Mouse (Mus musculus) lung, postnatal 25 days (tissue): ENCODE measurements around the gene Npsr1.

Source experiments
- DNase-seq: peaks from one replicate; pipeline ENCODE4 v3.0.0; 2022; ENCODE audit warnings: low spot score

Npsr1 gene

DNA sequence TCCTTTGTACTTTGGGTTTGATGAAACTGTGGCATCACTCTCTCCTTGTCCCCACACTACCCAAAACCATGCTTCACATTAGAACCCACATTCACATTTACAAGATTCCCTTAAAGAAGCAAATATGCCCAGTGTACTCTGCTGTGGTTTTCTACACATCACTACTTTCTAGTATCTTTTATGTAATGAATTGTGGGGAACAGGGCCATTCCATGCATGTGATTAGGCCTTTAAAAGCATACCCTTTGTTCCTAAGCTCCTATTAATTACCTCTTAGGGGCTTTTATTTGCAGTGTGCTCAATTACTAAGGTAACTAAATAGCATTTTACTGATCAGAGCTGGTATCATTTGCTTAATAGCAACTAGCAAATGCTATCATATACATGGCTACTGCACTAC, 149.8 kb downstream of the Npsr1 start:
- no peak for DNase-seq

DNA sequence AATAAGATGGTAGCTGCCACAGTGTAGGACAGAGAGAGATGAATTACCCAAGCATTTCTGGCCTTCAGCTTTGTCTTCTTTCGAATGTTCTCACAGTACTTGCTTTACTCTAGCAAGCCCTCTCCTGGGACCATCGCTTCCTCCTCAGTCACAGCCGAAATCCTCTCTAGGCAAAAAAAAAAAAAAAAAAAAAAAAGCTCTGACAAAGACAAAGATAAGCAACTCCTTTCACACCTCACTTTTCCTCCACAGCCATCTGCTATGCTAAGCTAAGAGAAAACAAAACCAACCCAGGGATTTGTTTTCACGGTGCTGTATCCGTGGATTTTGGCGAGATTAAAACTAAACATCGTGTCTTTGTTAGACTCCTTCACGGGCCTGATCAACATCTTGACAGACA, 156.4 kb downstream of the Npsr1 start:
- DNase-seq, result no peak

DNA sequence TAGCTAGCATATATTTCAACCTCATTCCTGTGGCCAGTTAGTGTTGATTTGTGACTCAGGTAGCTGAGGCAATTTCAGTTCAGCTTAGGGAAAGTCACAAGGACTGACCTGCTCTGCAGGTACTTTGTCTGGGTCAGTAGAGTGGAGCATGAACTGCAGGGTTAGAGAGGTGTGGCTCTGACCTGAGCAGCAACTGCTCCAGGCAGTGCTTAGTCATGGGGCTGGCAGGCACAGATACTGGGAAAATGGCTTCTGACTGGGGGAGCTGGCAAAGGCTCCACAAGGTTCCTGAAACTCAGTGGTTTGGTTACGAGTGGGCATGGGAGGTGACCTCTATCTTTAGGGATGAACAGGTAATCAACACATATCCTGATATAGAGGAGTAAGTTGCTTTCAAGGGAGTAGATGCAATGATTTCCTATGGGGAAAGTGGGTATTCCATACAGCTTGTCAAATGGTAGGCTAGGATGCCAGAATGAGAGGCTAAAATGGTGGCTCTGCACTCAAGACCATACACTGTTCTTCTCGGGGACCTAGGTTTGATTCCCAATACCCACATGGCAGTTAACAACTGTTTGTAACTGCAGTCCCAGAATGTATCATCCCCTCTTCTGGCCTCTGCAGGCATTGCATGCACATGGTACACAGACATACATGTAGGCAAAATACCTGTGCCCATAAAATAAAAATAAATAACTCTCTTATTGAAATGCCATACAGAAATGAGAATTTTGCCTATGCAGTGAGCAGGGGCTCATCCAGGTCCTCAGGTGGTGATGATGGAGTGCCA, 182.9 kb downstream of the Npsr1 start:
- DNase-seq, result no peak

DNA sequence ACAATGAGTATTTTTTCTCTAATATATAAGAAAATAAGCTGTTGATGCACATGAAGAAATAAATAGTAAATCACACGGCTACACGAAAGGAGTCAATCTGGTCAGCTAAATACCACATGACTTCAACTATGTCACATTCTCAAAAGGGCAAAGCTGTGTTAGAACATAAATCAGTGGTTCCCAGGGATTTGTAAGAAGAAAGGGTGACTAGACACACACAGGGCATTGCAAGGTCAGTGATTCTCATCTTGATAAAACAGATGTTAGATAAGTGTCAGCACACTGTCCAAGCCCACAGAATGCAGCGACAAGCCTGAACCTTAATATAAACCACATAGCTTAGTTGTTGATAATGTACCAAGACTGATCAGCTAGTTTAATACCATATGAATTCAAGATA, 184.8 kb downstream of the Npsr1 start:
- DNase-seq, result no peak

DNA sequence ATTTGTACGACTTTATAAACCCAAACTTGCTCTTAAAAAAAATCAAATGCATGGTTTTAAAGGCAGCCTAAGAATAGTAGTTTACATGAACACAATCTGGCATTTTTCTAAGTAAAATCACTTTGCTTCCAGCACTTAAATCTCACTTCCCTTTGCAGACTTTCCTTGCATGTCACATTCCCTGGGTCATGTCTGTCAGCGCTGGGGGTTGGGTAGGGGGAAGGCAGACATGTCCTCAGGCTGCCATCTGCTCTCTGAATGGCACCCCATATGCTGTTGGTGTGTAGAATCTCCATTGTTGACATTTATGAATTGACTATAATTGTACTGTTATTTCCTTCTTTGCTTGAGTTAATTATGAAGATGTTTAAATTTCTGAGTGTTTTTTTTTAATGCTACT, 185.3 kb downstream of the Npsr1 start:
- DNase-seq, result no peak

DNA sequence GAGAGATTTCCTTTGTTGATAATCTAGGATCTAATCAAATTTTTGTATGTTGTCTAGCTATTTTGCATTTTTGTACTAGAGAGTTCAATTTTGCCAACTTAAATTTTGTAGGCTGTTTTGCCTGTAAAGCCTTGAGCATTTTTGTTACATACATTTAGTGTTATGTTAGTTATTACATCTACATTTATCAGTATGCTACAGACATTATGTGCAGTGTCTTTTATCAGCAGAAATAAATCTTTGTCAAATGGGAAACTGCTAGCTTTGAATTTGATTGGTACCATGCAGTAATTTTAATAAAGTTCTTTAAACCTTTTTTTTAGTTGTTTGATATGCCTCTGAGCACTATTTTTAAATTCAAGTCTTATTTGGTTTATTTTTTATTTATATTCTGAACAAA, 185.7 kb downstream of the Npsr1 start:
- no peak for DNase-seq

DNA sequence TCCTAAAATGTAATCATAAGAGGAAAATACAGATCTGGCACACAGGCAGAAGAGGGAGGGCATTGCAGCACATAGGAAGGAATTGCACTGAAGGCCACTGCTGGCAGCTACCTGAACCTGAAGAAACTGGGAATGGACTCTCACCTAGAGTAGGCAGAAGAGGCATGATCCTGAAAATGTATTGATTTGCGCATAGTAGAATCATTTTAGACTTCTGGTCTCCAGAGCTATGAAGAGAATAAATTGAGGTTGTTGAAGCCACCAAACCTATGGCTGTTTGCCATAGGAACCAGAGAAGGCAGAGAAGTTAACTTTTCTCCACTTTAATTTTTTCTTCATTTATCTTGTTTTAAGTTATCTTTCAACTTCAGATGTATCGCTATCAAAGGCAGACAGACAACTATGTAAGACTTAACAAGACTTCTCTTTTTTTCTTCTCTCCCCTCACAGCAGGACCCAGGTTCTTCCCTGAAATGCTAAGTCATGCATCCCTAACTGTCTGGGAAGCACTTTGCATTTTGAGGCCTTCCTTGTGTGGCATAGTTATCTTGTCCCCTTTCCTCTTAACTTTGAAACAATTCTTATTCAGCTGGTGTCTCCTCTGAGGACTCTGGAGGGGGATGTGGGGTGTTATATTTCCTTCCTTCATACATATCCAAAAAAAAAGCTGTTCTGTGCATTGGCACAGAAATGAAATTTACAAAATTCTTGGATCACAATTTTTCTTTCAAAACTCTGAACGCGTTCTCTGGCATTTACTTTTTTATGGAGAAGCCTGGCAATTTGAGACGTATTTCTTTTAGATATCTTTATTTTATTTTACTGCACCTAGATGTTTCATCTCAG, 186.7 kb downstream of the Npsr1 start:
- no peak for DNase-seq

DNA sequence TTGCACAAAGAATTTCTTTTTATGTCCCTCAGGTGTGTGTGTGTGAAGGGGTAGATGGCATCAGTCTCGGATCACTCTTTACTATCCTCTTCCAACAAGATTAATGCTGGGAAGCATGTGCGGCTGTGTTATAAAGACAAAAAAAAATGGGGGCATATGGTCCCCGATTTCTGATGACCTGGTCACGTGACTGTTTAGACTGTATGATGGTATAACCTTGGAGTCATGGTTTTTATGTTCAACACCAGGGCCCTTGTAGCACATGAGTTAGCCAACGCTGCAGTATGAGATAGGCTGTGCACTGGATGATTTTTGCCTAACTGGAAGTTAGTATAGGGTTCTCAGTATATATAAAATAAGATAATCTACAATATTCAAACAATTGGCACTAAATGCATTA, 187.6 kb downstream of the Npsr1 start:
- DNase-seq, result no peak

DNA sequence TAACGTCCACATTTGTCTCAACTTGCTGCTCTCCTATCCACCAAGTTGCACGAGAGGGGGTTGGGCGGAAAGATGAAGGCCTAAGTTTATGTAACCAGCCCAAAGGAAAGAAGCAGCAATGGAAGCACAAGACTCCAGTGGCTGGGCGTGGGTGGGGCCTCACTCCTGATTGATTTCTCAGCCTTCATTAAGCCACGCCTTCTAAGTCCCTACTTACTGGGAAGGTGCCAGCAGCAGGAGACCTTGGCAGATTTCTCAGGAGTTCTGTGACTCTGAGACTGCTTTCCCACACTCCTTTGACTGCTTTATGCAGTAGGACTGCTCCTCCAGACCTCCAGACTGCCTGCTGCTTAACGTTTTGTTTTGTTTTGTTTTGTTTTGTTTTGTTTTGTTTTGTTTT, 193.6 kb downstream of the Npsr1 start:
- DNase-seq, result no peak

DNA sequence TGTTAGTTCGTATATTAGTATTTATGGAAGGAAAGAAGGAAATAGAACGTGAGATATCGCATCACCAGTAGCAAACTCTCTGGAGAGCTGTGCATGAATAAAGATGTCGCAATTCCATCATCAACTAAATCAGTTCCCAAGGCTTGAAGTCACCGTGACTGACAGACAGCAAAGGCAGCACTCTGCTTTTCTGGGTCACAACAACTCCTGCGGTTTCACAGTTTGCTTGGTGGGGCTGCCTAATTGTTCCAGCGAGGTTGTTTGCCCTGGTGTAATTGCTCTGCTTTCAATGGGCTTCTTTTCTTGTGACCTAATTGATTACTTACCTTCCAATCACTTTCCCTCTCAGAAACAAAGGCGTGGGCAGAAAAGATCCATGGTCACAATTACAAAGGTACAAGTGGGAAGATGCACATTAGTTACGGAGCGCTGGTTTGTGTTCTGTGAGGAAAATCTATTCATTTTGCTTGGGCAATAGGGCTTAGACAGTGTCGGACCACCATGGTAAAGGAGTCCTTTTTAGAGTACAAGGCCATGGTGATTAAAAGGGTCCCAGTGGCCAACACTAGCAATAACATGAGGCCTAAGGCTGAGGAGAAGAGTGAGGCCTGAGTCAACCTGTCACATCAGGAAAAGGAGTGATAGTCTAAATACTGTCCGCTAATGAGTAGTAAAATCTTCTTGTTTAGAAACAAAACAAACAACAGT, 195.6 kb downstream of the Npsr1 start:
- DNase-seq, result no peak

DNA sequence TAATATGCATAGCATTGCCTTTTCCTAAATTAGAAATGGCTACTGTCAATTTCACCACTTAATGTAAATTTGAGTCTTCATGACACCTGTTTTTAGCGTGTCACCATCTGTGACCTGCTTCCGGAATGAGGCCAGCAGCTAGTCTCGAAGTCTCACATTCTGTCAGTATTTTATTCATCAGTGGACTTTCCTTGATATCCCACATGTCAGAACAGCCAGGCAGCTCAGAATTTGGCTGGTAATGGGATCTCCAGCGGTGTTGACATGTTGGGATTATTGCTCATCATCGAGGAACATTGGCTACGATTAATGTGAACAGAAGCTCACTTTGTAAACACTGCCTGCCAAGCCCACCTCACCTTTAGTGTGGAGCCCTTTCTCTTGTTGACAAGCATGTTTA, 205.1 kb downstream of the Npsr1 start:
- no peak for DNase-seq

DNA sequence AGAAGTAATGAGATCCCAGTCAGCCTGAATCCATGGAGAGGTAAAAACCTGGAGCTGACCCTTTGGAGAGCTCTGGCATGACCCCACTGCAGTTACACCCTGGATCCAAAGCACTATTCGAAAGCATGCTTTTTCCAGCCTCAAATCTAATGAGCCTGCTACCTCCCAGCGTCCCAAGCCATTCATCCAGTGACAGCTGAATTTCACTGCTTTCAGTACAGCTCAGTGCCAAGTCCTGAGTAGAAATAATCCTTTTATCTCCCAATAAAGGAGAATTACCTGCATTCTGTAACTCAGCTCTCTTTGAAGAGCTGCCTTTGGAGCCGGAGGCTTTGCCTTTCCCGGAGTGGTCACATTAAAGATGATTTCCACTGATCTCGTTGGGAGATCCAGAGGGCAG, 209.2 kb downstream of the Npsr1 start:
- DNase-seq, result no peak

DNA sequence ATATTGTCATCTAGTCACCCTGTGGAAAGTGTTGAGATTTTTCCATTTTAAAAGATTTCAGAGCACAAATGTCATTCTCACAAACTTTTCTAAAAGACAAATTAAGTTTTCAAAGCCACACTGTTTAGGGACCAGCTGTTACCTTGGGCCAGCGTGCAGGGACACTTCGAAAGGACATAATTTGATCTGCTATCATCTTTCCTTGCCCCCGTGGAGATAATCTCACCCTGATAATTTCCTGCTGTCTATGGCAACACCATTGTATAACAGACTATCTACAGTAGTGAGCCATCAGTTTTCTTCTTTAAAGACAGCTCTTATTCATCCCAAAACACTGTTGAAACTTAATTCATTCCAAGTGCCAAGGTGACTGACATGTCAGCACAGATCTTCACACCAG, 209.6 kb downstream of the Npsr1 start:
- no peak for DNase-seq

DNA sequence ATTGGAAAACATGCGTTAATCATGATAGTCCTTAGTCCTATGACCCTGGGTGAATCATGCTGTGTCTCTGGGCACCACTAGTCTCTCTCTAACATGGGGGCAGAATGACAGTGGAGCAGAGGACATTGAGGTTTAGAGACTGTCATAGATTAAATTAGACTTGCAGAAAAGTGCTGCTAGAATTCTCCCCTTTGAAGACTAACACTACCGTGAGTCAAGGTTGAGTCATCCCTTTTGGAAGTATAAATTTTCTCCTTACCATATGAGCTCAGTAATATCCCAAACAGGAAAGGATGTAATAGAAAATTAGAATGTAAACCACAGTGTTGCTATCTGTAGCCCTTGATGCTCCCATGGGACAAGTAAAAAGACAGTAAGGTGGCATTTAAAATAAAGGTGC, 218.0 kb downstream of the Npsr1 start:
- no peak for DNase-seq

DNA sequence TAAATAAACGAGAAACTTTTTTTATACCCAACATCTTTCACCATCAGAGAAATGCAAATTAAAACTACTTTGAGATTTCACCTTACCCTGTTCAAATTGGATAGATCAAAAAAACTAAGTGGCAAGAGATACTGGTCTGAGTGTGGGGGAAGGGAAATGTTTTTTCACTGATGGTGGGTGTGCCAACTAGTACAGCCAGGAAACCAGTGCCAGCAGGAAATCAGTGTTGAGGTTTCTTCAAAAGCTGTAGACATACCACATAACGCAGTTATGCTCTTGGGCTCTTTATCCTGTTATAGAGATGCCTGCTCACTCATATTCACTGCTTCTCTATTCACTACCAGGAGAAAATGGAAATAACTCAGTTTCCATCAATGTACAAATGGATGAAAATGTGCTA, 233.9 kb downstream of the Npsr1 start:
- DNase-seq, result no peak

DNA sequence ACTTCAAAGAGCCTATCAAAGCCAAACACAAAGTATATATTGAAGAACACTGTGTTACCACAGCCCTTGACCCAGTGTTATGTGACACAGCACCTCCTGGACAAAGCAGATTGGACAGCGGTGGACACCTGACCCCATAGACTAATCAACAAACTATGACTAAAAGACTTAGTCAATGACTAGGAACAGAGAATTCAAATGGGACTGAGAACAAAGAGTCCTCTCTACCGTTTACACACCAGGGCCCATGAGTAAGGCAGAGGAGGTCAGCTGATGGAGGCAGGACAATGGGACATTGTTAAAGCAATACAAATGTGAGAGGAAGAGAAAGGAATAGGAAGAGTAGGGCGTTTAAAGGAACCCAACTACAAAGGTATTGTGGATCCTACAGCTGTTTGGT, 243.5 kb downstream of the Npsr1 start:
- no peak for DNase-seq

DNA sequence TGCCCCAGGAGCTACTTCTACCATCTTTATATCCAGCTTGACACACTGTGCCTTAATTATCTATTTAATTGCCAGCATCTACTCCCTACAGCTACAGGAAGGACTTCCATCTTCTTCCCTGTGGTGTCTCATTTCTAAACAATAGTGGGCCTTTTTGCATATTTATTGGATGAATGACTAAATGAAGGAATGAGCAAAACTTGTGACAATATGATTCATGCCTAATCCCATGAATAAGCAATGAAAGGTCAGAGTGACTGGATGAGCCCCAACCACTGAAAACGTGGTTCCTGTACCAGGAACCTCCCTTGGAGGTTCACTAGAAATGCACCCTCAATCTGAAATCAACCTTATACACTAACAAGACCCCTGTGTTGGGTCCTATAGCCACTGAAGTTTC, 249.2 kb downstream of the Npsr1 start:
- no peak for DNase-seq

DNA sequence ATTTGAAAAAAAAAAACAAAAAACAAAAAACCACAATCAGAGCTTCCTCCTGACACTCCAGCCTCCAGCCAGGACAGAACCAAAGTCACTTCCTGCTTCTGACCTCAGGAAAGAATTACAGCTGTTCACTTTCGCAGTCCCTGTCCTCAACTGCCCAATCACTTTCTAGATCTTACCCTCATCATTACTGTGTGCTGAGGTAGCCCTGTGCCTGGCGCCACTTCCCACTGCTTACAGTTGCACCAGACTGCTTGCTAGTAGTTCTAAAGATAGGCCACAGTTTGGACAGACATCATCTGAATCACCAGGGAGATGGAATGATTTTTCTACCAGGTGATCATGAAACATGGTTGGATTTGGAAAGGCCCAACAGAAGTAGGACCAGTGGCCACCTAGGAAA, 251.7 kb downstream of the Npsr1 start:
- DNase-seq, result no peak

DNA sequence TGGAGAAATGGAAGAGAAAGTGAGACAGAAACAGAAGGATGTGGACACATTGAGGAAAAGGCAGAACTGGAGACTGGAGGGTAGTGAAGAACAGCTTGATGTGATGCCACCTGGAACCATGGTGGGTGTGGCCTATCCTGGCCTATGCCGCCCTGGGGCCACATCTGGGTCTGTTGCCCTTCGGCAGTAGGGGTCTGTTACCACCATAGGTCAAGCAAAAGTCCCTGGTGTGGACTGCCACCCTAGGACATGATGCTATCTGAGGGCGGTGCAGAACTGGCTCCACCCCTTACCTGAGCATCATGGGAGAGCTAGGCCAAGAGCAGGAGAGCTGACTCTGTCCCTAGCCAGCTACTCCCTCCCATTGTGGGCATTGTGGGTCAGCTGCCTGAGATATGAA, 253.6 kb downstream of the Npsr1 start:
- no peak for DNase-seq
